18 mouse cellular contexts compared by ENCODE assay signal in genomic region chr14:55118852-55119251, GRCm38 (mm10). TPM values are rescaled to one million over a fixed set of nuclear protein-coding genes. Genes with fewer than 3 reads are reported as not detected.
DNase-seq lines count a peak whose midpoint lies in the region; ATAC-seq and TF ChIP-seq lines count a peak whose summit lies in the region.
"Had no signal": no experiment of that assay in that cellular context is flagged by ENCODE, and none has a peak within 500 bp of the region (broad histone marks: within the 10 kb centered on the region; RNA-seq: fewer than 3 reads in every experiment).

No protein-coding gene starts in this region.

- no peak for TF ChIP-seq CTCF in lung, postnatal 0 days (IDR thresholded peaks at IDR 0.05)

- 78% methylated on average over 4 of the region's 4 CpGs for WGBS in heart, embryonic 10.5 days
- 75% methylated on average over 4 of the region's 4 CpGs for WGBS in lung, postnatal 0 days

- no peak for TF ChIP-seq EP300 in lung, postnatal 0 days (IDR thresholded peaks at IDR 0.05)

- ATAC-seq in lung, postnatal 0 days: no peak
- ATAC-seq: forebrain, embryonic 16.5 days; midbrain, embryonic 15.5 days; Patski had no signal

- H3K9me3 ChIP-seq in heart, embryonic 10.5 days: no peaks in the 10 kb centered on the region
- H3K9me3 ChIP-seq in lung, postnatal 0 days (ENCODE audit: low read length): no peaks in the 10 kb centered on the region
- H3K9me3 ChIP-seq: hindbrain, embryonic 13.5 days; limb, embryonic 12.5 days; midbrain, embryonic 15.5 days; neural tube, embryonic 12.5 days had no signal

- no peak overlapping the region for H3K4me2 ChIP-seq in lung, postnatal 0 days (replicated peaks; ENCODE audit: low read depth, low read length)
- H3K4me2 ChIP-seq: hindbrain, embryonic 13.5 days; limb, embryonic 12.5 days; midbrain, embryonic 15.5 days; neural tube, embryonic 12.5 days had no signal

- peaks cover 41% of the 10 kb centered on the region for H3K4me1 ChIP-seq in heart, embryonic 10.5 days
- peaks cover 9% of the 10 kb centered on the region; the same call in 1 of the 2 replicates for H3K4me1 ChIP-seq in lung, postnatal 0 days (ENCODE audit: insufficient read depth, low read depth, low read length)

- H3K36me3 ChIP-seq in heart, embryonic 10.5 days: no peaks in the 10 kb centered on the region
- no peaks in the 10 kb centered on the region for H3K36me3 ChIP-seq in lung, postnatal 0 days (ENCODE audit: insufficient read depth, low read length)
- H3K36me3 ChIP-seq: limb, embryonic 12.5 days; midbrain, embryonic 15.5 days; neural tube, embryonic 12.5 days had no signal

- H3K9ac ChIP-seq in lung, postnatal 0 days (replicated peaks; ENCODE audit: low read depth): no peak overlapping the region
- H3K9ac ChIP-seq: hindbrain, embryonic 13.5 days; limb, embryonic 12.5 days; midbrain, embryonic 15.5 days; neural tube, embryonic 12.5 days had no signal

- peaks cover 58% of the 10 kb centered on the region for H3K27me3 ChIP-seq in heart, embryonic 10.5 days (ENCODE audit: insufficient read depth, poor library complexity, severe bottlenecking)
- peaks cover 20% of the 10 kb centered on the region for H3K27me3 ChIP-seq in lung, postnatal 0 days (replicated peaks; ENCODE audit: insufficient read depth, low read length)
- H3K27me3 ChIP-seq: midbrain, embryonic 15.5 days had no signal

- no peak overlapping the region for H3K4me3 ChIP-seq in heart, embryonic 10.5 days
- no peak overlapping the region for H3K4me3 ChIP-seq in lung, postnatal 0 days (ENCODE audit: low read depth, low read length)
- H3K4me3 ChIP-seq: hindbrain, embryonic 13.5 days; limb, embryonic 12.5 days; midbrain, embryonic 15.5 days; neural tube, embryonic 12.5 days had no signal

- H3K27ac ChIP-seq in heart, embryonic 10.5 days: no peak overlapping the region
- no peak overlapping the region for H3K27ac ChIP-seq in lung, postnatal 0 days (ENCODE audit: low read length)
- H3K27ac ChIP-seq: hindbrain, embryonic 13.5 days; limb, embryonic 12.5 days; midbrain, embryonic 15.5 days; neural tube, embryonic 12.5 days had no signal

- DNase-seq in layer of hippocampus, adult 11-12 months (ENCODE audit: low spot score): peak; percentile 65
- no peak for DNase-seq in layer of hippocampus, postnatal 25 days (ENCODE audit: extremely low spot score in 1 of 2, low spot score in 1 of 2)
- peak; percentile 55 for DNase-seq in MN1 (ENCODE audit: low spot score)
- peak; percentile 61 for DNase-seq in adrenal gland, postnatal 14 days
- peak; percentile 91 to 92 for DNase-seq in cerebellum, postnatal 10 days
- DNase-seq in spleen, postnatal 4 days (ENCODE audit: low spot score in 2 of 2): no peak
- no peak for DNase-seq in heart, embryonic 10.5 days (ENCODE audit: low spot score)
- DNase-seq in lung, postnatal 0 days (ENCODE audit: low spot score): no peak
- DNase-seq: kidney, adult 2 months; lung, postnatal 4 days had no signal

RNA-seq across cellular contexts. Expression of gene Jph4, which starts 2.1 kb away (rescaled TPM):
- 100 to 1,000 TPM; 422 to 463 TPM for total RNA-seq in layer of hippocampus, postnatal 25 days (2021)
- 3.3 and 5.9 TPM in 2 replicates for total RNA-seq in adrenal gland, postnatal 14 days (2021)
- polyA plus RNA-seq in heart, embryonic 10.5 days (2016; fragmentation: Nextera tagmentation; extraction: Ambion mirVana): 0.06 and 0.18 TPM in 2 replicates
- polyA plus RNA-seq in lung, postnatal 0 days (2015; fragmentation: Nextera tagmentation; extraction: Ambion mirVana): 0.08 and 0.17 TPM in 2 replicates
- total RNA-seq: granulocyte monocyte progenitor cell, adult 5-6 weeks had no signal
- polyA plus RNA-seq: liver, embryonic 16.5 days had no signal

RNA-seq across cellular contexts. Expression of gene Ap1g2, which starts 12.5 kb away (rescaled TPM):
- total RNA-seq in layer of hippocampus, postnatal 25 days (2021): 10 to 100 TPM; 15.7 to 19.4 TPM
- 26.6 and 36.1 TPM in 2 replicates for total RNA-seq in adrenal gland, postnatal 14 days (2021)
- 15.6 and 18.9 TPM in 2 replicates for polyA plus RNA-seq in heart, embryonic 10.5 days (2016; fragmentation: Nextera tagmentation; extraction: Ambion mirVana)
- polyA plus RNA-seq in lung, postnatal 0 days (2015; fragmentation: Nextera tagmentation; extraction: Ambion mirVana): 11.5 and 13.3 TPM in 2 replicates

RNA-seq across cellular contexts. Expression of gene Thtpa, which starts 24.3 kb away (rescaled TPM):
- 10 to 100 TPM; 21.9 to 22.9 TPM for total RNA-seq in layer of hippocampus, postnatal 25 days (2021)
- total RNA-seq in adrenal gland, postnatal 14 days (2021): 11.3 and 15.8 TPM in 2 replicates
- 16.1 and 16.4 TPM in 2 replicates for polyA plus RNA-seq in heart, embryonic 10.5 days (2016; fragmentation: Nextera tagmentation; extraction: Ambion mirVana)
- 13.6 and 14.1 TPM in 2 replicates for polyA plus RNA-seq in lung, postnatal 0 days (2015; fragmentation: Nextera tagmentation; extraction: Ambion mirVana)

RNA-seq across cellular contexts. Expression of gene Zfhx2, which starts 26.7 kb away (rescaled TPM):
- 10 to 100 TPM; 37.8 to 63.0 TPM for total RNA-seq in layer of hippocampus, postnatal 25 days (2021)
- total RNA-seq in adrenal gland, postnatal 14 days (2021): 7.3 and 9.8 TPM in 2 replicates
- 3.8 and 4.2 TPM in 2 replicates for polyA plus RNA-seq in heart, embryonic 10.5 days (2016; fragmentation: Nextera tagmentation; extraction: Ambion mirVana)
- 1.0 and 1.7 TPM in 2 replicates for polyA plus RNA-seq in lung, postnatal 0 days (2015; fragmentation: Nextera tagmentation; extraction: Ambion mirVana)

Comparison
In these comparisons a context has a peak if more than half of its experiments do, and no peak if none do; other contexts are left out.
1. DNase-seq: peak in layer of hippocampus, adult 11-12 months (single experiment), MN1 (single experiment), adrenal gland, postnatal 14 days (single experiment) and cerebellum, postnatal 10 days (2 of 2); none in layer of hippocampus, postnatal 25 days (0 of 2), spleen, postnatal 4 days (0 of 2), heart, embryonic 10.5 days (single experiment) and lung, postnatal 0 days (single experiment).
2. RNA of gene Jph4, which starts 2.1 kb away (total RNA-seq): 422 to 463 TPM in layer of hippocampus, postnatal 25 days; 3.3 to 5.9 TPM in adrenal gland, postnatal 14 days; every median in the first group is over 10 times any median in the second.